Mouse (Mus musculus): ENCODE data around the gene Olfr476. TPM values are rescaled to one million over a fixed set of nuclear protein-coding genes. Genes with fewer than 3 reads are reported as not detected.
"Not testable (repeated sequence)": the region's sequence is repeated elsewhere in the genome, so short reads cannot be mapped to it uniquely, and the experiment has no call there.

Olfr476 gene
- polyA plus RNA-seq (2015; fragmentation: Nextera tagmentation; extraction: Ambion mirVana) = not detected in 2 replicates

- H3K4me2 ChIP-seq (replicated peaks; ENCODE audit: low read depth, low read length) = no peak within 1 kb of the TSS
- H3K27ac ChIP-seq (ENCODE audit: low read length) = no peak within 1 kb of the TSS
- no peak within 1 kb of the TSS for H3K9ac ChIP-seq (replicated peaks; ENCODE audit: low read length)
- ATAC-seq (ENCODE audit: low FRiP score, low TSS enrichment) = no peak
- H3K27me3 ChIP-seq (ENCODE audit: insufficient read depth, low read length) = no peaks in the 10 kb centered on the region
- WGBS = 53% methylated on average over 1 of the region's 1 CpGs
- H3K36me3 ChIP-seq (ENCODE audit: insufficient read depth, low read length) = no peaks in the 10 kb centered on the region
- H3K4me3 ChIP-seq (ENCODE audit: low read length) = no peak within 1 kb of the TSS
- no peaks in the 10 kb centered on the region for H3K9me3 ChIP-seq (ENCODE audit: low read length)
- no peaks in the 10 kb centered on the region for H3K4me1 ChIP-seq (ENCODE audit: insufficient read depth, low read length)
These were observed at the start of gene Olfr476 for GRCm38 (mm10) chr7:107964503-107964902. TSS of gene Olfr476 (plus strand) at chr7:107964803.

GRCm38 (mm10) chr7:107930146-107930545, 34.5 kb upstream of the Olfr476 start, which contains the start of gene Olfr473:
TSS of gene Olfr473 (plus strand) at chr7:107930446.
- H3K9ac ChIP-seq (replicated peaks; ENCODE audit: low read length) = no peak within 1 kb of the TSS
- no peaks in the 10 kb centered on the region for H3K9me3 ChIP-seq (ENCODE audit: low read length)
- H3K4me1 ChIP-seq (ENCODE audit: insufficient read depth, low read length) = no peaks in the 10 kb centered on the region
- H3K36me3 ChIP-seq (ENCODE audit: insufficient read depth, low read length) = no peaks in the 10 kb centered on the region
- H3K4me2 ChIP-seq (replicated peaks; ENCODE audit: low read depth, low read length) = no peak within 1 kb of the TSS
- no peaks in the 10 kb centered on the region for H3K27me3 ChIP-seq (ENCODE audit: insufficient read depth, low read length)
- no peak for ATAC-seq (ENCODE audit: low FRiP score, low TSS enrichment)
- 83% methylated on average over 1 of the region's 1 CpGs for WGBS
- H3K4me3 ChIP-seq (ENCODE audit: low read length) = no peak within 1 kb of the TSS
- no peak within 1 kb of the TSS for H3K27ac ChIP-seq (ENCODE audit: low read length)

GRCm38 (mm10) chr7:107952539-107952938, 12.1 kb upstream of the Olfr476 start:
- not testable (repeated sequence) for ATAC-seq (ENCODE audit: low FRiP score, low TSS enrichment); H3K27ac ChIP-seq (ENCODE audit: low read length); H3K9ac ChIP-seq (replicated peaks; ENCODE audit: low read length); H3K36me3 ChIP-seq (ENCODE audit: insufficient read depth, low read length); H3K27me3 ChIP-seq (ENCODE audit: insufficient read depth, low read length); H3K4me2 ChIP-seq (replicated peaks; ENCODE audit: low read depth, low read length); H3K4me1 ChIP-seq (ENCODE audit: insufficient read depth, low read length); H3K4me3 ChIP-seq (ENCODE audit: low read length); H3K9me3 ChIP-seq (ENCODE audit: low read length)
- WGBS = 97% methylated on average over 12 of the region's 12 CpGs

GRCm38 (mm10) chr7:107954343-107954742, 10.3 kb upstream of the Olfr476 start, which contains the start of gene Olfr474:
TSS of gene Olfr474 (plus strand) at chr7:107954643.
- 93% methylated on average over 1 of the region's 1 CpGs for WGBS
- H3K36me3 ChIP-seq (ENCODE audit: insufficient read depth, low read length) = no peaks in the 10 kb centered on the region
- H3K27ac ChIP-seq (ENCODE audit: low read length) = no peak within 1 kb of the TSS
- H3K4me1 ChIP-seq (ENCODE audit: insufficient read depth, low read length) = no peaks in the 10 kb centered on the region
- H3K27me3 ChIP-seq (ENCODE audit: insufficient read depth, low read length) = no peaks in the 10 kb centered on the region
- no peaks in the 10 kb centered on the region for H3K9me3 ChIP-seq (ENCODE audit: low read length)
- no peak for ATAC-seq (ENCODE audit: low FRiP score, low TSS enrichment)
- H3K4me3 ChIP-seq (ENCODE audit: low read length) = no peak within 1 kb of the TSS
- no peak within 1 kb of the TSS for H3K9ac ChIP-seq (replicated peaks; ENCODE audit: low read length)
- H3K4me2 ChIP-seq (replicated peaks; ENCODE audit: low read depth, low read length) = no peak within 1 kb of the TSS

GRCm38 (mm10) chr7:107986393-107986792, 21.8 kb downstream of the Olfr476 start, which contains the start of gene Olfr477:
TSS of gene Olfr477 (plus strand) at chr7:107986693.
- ATAC-seq (ENCODE audit: low FRiP score, low TSS enrichment) = no peak
- 72% methylated on average over 2 of the region's 2 CpGs for WGBS

GRCm38 (mm10) chr7:108014256-108014655, 49.7 kb downstream of the Olfr476 start:
- H3K4me2 ChIP-seq (replicated peaks; ENCODE audit: low read depth, low read length); ATAC-seq (ENCODE audit: low FRiP score, low TSS enrichment); H3K4me1 ChIP-seq (ENCODE audit: insufficient read depth, low read length); H3K9ac ChIP-seq (replicated peaks; ENCODE audit: low read length); H3K27me3 ChIP-seq (ENCODE audit: insufficient read depth, low read length); H3K4me3 ChIP-seq (ENCODE audit: low read length); H3K9me3 ChIP-seq (ENCODE audit: low read length); H3K36me3 ChIP-seq (ENCODE audit: insufficient read depth, low read length); H3K27ac ChIP-seq (ENCODE audit: low read length): not testable (repeated sequence)

More at GRCm38 (mm10) chr7:107986393-107986792, 21.8 kb downstream of the Olfr476 start, which contains the start of gene Olfr477:
- H3K4me3 ChIP-seq (ENCODE audit: low read length) = no peak within 1 kb of the TSS
- no peak within 1 kb of the TSS for H3K9ac ChIP-seq (replicated peaks; ENCODE audit: low read length)
- no peaks in the 10 kb centered on the region for H3K27me3 ChIP-seq (ENCODE audit: insufficient read depth, low read length)
- H3K36me3 ChIP-seq (ENCODE audit: insufficient read depth, low read length) = no peaks in the 10 kb centered on the region
- H3K4me1 ChIP-seq (ENCODE audit: insufficient read depth, low read length) = no peaks in the 10 kb centered on the region
- H3K27ac ChIP-seq (ENCODE audit: low read length) = no peak within 1 kb of the TSS
- no peaks in the 10 kb centered on the region for H3K9me3 ChIP-seq (ENCODE audit: low read length)
- H3K4me2 ChIP-seq (replicated peaks; ENCODE audit: low read depth, low read length) = no peak within 1 kb of the TSS

Other genes starting within 250 kb of the Olfr476 start
- gene Cyb5r2, start 206.8 kb upstream of the Olfr476 start, polyA plus RNA-seq (2015; fragmentation: Nextera tagmentation; extraction: Ambion mirVana) = 0.14 and 0.22 TPM in 2 replicates
- gene Ovch2, start 163.6 kb upstream of the Olfr476 start, polyA plus RNA-seq (2015; fragmentation: Nextera tagmentation; extraction: Ambion mirVana) = not detected in 2 replicates
- gene Olfr467, start 152.5 kb upstream of the Olfr476 start, polyA plus RNA-seq (2015; fragmentation: Nextera tagmentation; extraction: Ambion mirVana) = not detected in 2 replicates
- not detected in 2 replicates for gene Olfr469, start 139.3 kb upstream of the Olfr476 start, polyA plus RNA-seq (2015; fragmentation: Nextera tagmentation; extraction: Ambion mirVana)
- not detected in 2 replicates for gene Olfr470, start 117.3 kb upstream of the Olfr476 start, polyA plus RNA-seq (2015; fragmentation: Nextera tagmentation; extraction: Ambion mirVana)
- 0.03 TPM in 1 of 2 replicates, not detected in the other for gene Olfr472, start 66.9 kb upstream of the Olfr476 start, polyA plus RNA-seq (2015; fragmentation: Nextera tagmentation; extraction: Ambion mirVana)
- not detected in 2 replicates for gene Olfr473, start 34.4 kb upstream of the Olfr476 start, polyA plus RNA-seq (2015; fragmentation: Nextera tagmentation; extraction: Ambion mirVana)
- gene Olfr474, start 10.2 kb upstream of the Olfr476 start, polyA plus RNA-seq (2015; fragmentation: Nextera tagmentation; extraction: Ambion mirVana) = not detected in 2 replicates
- not detected in 2 replicates for gene Olfr477, start 21.9 kb downstream of the Olfr476 start, polyA plus RNA-seq (2015; fragmentation: Nextera tagmentation; extraction: Ambion mirVana)
- not detected in 2 replicates for gene Olfr478, start 69.2 kb downstream of the Olfr476 start, polyA plus RNA-seq (2015; fragmentation: Nextera tagmentation; extraction: Ambion mirVana)
- gene Olfr479, start 85.9 kb downstream of the Olfr476 start, polyA plus RNA-seq (2015; fragmentation: Nextera tagmentation; extraction: Ambion mirVana) = not detected in 2 replicates
- gene Olfr480, start 102.5 kb downstream of the Olfr476 start, polyA plus RNA-seq (2015; fragmentation: Nextera tagmentation; extraction: Ambion mirVana) = not detected in 2 replicates
- not detected in 2 replicates for gene Olfr481, start 115.1 kb downstream of the Olfr476 start, polyA plus RNA-seq (2015; fragmentation: Nextera tagmentation; extraction: Ambion mirVana)
- 0.07 and 0.13 TPM in 2 replicates for gene Olfr482, start 132.8 kb downstream of the Olfr476 start, polyA plus RNA-seq (2015; fragmentation: Nextera tagmentation; extraction: Ambion mirVana)
- gene Olfr483, start 136.0 kb downstream of the Olfr476 start, polyA plus RNA-seq (2015; fragmentation: Nextera tagmentation; extraction: Ambion mirVana) = not detected in 2 replicates
- gene Olfr484, start 162.6 kb downstream of the Olfr476 start, polyA plus RNA-seq (2015; fragmentation: Nextera tagmentation; extraction: Ambion mirVana) = not detected in 2 replicates
- gene Olfr485, start 195.1 kb downstream of the Olfr476 start, polyA plus RNA-seq (2015; fragmentation: Nextera tagmentation; extraction: Ambion mirVana) = not detected in 2 replicates
- not detected in 2 replicates for gene Olfr486, start 207.9 kb downstream of the Olfr476 start, polyA plus RNA-seq (2015; fragmentation: Nextera tagmentation; extraction: Ambion mirVana)
- not detected in 2 replicates for gene Olfr487, start 249.8 kb downstream of the Olfr476 start, polyA plus RNA-seq (2015; fragmentation: Nextera tagmentation; extraction: Ambion mirVana)